In the genomic region with DNA sequence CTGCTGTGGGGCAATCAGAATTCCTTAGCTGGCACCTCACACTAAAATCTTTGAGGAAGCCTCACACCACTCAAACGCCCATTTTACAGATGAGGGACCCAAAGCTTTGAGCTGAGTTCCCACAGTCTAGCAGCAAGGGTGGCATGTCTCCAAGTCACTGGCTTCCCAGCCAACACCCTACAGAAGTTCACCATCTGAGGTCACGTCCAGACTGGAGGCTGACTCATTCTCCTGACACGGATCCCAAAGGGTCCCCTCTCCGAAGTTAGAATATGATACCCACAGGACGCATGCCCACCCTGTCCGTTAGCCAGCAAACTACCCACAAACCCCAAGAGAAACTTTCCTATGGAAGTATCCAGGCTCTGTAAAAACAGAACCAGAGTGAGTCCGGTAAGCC, we compare ENCODE assay signal across 17 mouse cellular contexts. TPM values are rescaled to one million over a fixed set of nuclear protein-coding genes. Genes with fewer than 3 reads are reported as not detected.
DNase-seq lines count a peak whose midpoint lies in the region; ATAC-seq and TF ChIP-seq lines count a peak whose summit lies in the region.
"Had no signal": no experiment of that assay in that cellular context is flagged by ENCODE, and none has a peak within 500 bp of the region (broad histone marks: within the 10 kb centered on the region; RNA-seq: fewer than 3 reads in every experiment).

No protein-coding gene starts in this region.

- ATAC-seq in lung, postnatal 0 days = peak; percentile 29; the same call in 1 of the 2 replicates
- ATAC-seq in embryonic facial prominence, embryonic 15.5 days (ENCODE audit: insufficient number of reproducible peaks, low FRiP score, low TSS enrichment, low read depth) = 0 out of 2 replicates have a peak, but pooled peaks have one; percentile 6
- ATAC-seq: inflammation-experienced regulatory T-cells, adult 6 months had no signal

- H3K4me3 ChIP-seq in lung, postnatal 0 days (ENCODE audit: low read depth, low read length) = no peak overlapping the region
- H3K4me3 ChIP-seq in embryonic facial prominence, embryonic 15.5 days (replicated peaks) = no peak overlapping the region
- H3K4me3 ChIP-seq in myocyte = no peak overlapping the region
- H3K4me3 ChIP-seq: hindbrain, embryonic 10.5 days; kidney, embryonic 15.5 days; liver, embryonic 13.5 days; midbrain, embryonic 12.5 days had no signal

- intact Hi-C loops in gastrocnemius, postnatal 14 days (cut with DNase I; ENCODE audit: low total_unique reads) = no loop called here

- no peak for TF ChIP-seq CTCF in lung, postnatal 0 days (IDR thresholded peaks at IDR 0.05)

- TF ChIP-seq POLR2A in myocyte (IDR thresholded peaks at IDR 0.05; ENCODE audit: insufficient read length, low read depth) = no peak

- no peak for TF ChIP-seq EP300 in lung, postnatal 0 days (IDR thresholded peaks at IDR 0.05)

- no peak overlapping the region for H3K9ac ChIP-seq in lung, postnatal 0 days (replicated peaks; ENCODE audit: low read depth)
- no peak overlapping the region for H3K9ac ChIP-seq in embryonic facial prominence, embryonic 15.5 days
- H3K9ac ChIP-seq: kidney, embryonic 15.5 days; liver, embryonic 13.5 days; midbrain, embryonic 12.5 days had no signal

- peaks cover 4% of the 10 kb centered on the region; the same call in 1 of the 2 replicates for H3K4me1 ChIP-seq in lung, postnatal 0 days (ENCODE audit: insufficient read depth, low read depth, low read length)
- peaks cover 66% of the 10 kb centered on the region for H3K4me1 ChIP-seq in embryonic facial prominence, embryonic 15.5 days

- H3K36me3 ChIP-seq in lung, postnatal 0 days (ENCODE audit: insufficient read depth, low read length) = no peaks in the 10 kb centered on the region
- no peaks in the 10 kb centered on the region for H3K36me3 ChIP-seq in embryonic facial prominence, embryonic 15.5 days
- no peaks in the 10 kb centered on the region for H3K36me3 ChIP-seq in myocyte (ENCODE audit: control insufficient read depth, insufficient read depth)
- H3K36me3 ChIP-seq: G1E; liver, embryonic 13.5 days; midbrain, embryonic 12.5 days had no signal

- 69% methylated on average over 7 of the region's 7 CpGs for WGBS in lung, postnatal 0 days
- 69% methylated on average over 7 of the region's 7 CpGs for WGBS in embryonic facial prominence, embryonic 15.5 days

- no peak overlapping the region for H3K4me2 ChIP-seq in lung, postnatal 0 days (replicated peaks; ENCODE audit: low read depth, low read length)
- no peak overlapping the region for H3K4me2 ChIP-seq in embryonic facial prominence, embryonic 15.5 days (replicated peaks)
- H3K4me2 ChIP-seq in myocyte (ENCODE audit: low read depth) = peak overlapping the region; percentile 76
- H3K4me2 ChIP-seq: kidney, embryonic 15.5 days; liver, embryonic 13.5 days; midbrain, embryonic 12.5 days had no signal

- no peak overlapping the region for H3ac ChIP-seq in myocyte (ENCODE audit: control insufficient read depth, insufficient read length)

- DNase-seq in gastrocnemius, postnatal 14 days = peak; percentile 36
- DNase-seq in gastrocnemius, adult 18-20 months (ENCODE audit: low spot score) = no peak
- DNase-seq in lung, postnatal 0 days (ENCODE audit: low spot score) = peak; percentile 37
- DNase-seq in lung, postnatal 25 days (ENCODE audit: low spot score) = no peak
- DNase-seq in thymus, postnatal 14 days = no peak
- no peak for DNase-seq in thymus, postnatal 0 days (ENCODE audit: low spot score)
- DNase-seq: adrenal gland, postnatal 14 days; cerebellum, adult 9-11 months; liver, embryonic 13.5 days had no signal

- peaks cover 26% of the 10 kb centered on the region for H3K79me2 ChIP-seq in myocyte (ENCODE audit: control insufficient read depth, insufficient read depth)

- H3K9me3 ChIP-seq in lung, postnatal 0 days (ENCODE audit: low read length) = no peaks in the 10 kb centered on the region
- no peaks in the 10 kb centered on the region for H3K9me3 ChIP-seq in embryonic facial prominence, embryonic 15.5 days (replicated peaks)
- H3K9me3 ChIP-seq: G1E; hindbrain, embryonic 10.5 days; kidney, embryonic 15.5 days; liver, embryonic 13.5 days; midbrain, embryonic 12.5 days had no signal

- H3K27ac ChIP-seq in lung, postnatal 0 days (ENCODE audit: low read length) = no peak overlapping the region
- 0 out of 2 replicates have a peak overlapping the region, but pooled peaks have one; percentile 63 for H3K27ac ChIP-seq in embryonic facial prominence, embryonic 15.5 days (replicated peaks)
- H3K27ac ChIP-seq: hindbrain, embryonic 10.5 days; liver, embryonic 13.5 days; macrophage; midbrain, embryonic 12.5 days had no signal

- H3K27me3 ChIP-seq in lung, postnatal 0 days (replicated peaks; ENCODE audit: insufficient read depth, low read length) = no peaks in the 10 kb centered on the region
- no peaks in the 10 kb centered on the region for H3K27me3 ChIP-seq in embryonic facial prominence, embryonic 15.5 days
- no peaks in the 10 kb centered on the region for H3K27me3 ChIP-seq in myocyte (ENCODE audit: control insufficient read depth, insufficient read depth, insufficient read length)
- H3K27me3 ChIP-seq: kidney, embryonic 15.5 days; liver, embryonic 13.5 days; midbrain, embryonic 12.5 days had no signal

TF ChIP-seq in myocyte, 11 proteins besides CTCF, POLR2A, EP300 and RAD21:
- TF ChIP-seq TCF12 (IDR thresholded peaks at IDR 0.05; ENCODE audit: insufficient read depth, poor library complexity, severe bottlenecking) (no peak), CEBPB (IDR thresholded peaks at IDR 0.05; ENCODE audit: insufficient read depth, poor library complexity, severe bottlenecking) (peak; percentile 29; the same call in 1 of the 2 replicates), MYOD1 (IDR thresholded peaks at IDR 0.05; ENCODE audit: control insufficient read depth in 1 of 3, insufficient read length in 2 of 3, low read depth in 2 of 3) (peak in 1 of 3 experiments; percentile 42), SRF (IDR thresholded peaks at IDR 0.05; ENCODE audit: control insufficient read depth, insufficient read length, low read depth) (peak; percentile 26), E2F4 (IDR thresholded peaks at IDR 0.05; ENCODE audit: insufficient read depth) (no peak), MYOG (IDR thresholded peaks at IDR 0.05; ENCODE audit: control insufficient read depth in 1 of 3, insufficient read depth in 1 of 3, insufficient read length in 2 of 3, low read depth in 2 of 3) (peak in 1 of 3 experiments; percentile 33), REST (IDR thresholded peaks at IDR 0.05; ENCODE audit: insufficient read depth, insufficient read length) (no peak), POLR2AphosphoS2 (IDR thresholded peaks at IDR 0.05; ENCODE audit: insufficient read length, low read depth) (no peak)

RNA-seq across cellular contexts. Expression of gene Elk3, which starts 39.1 kb away (rescaled TPM):
- total RNA-seq in gastrocnemius, postnatal 14 days (2021) = 10 to 100 TPM; 31.7 to 32.9 TPM
- total RNA-seq in gastrocnemius, adult 18-20 months (2021) = 10 to 100 TPM in 1 of 2 experiments, 1 to 10 TPM in 1; 7.2 to 11.4 TPM
- 56.0 and 61.5 TPM in 2 replicates for polyA plus RNA-seq in lung, postnatal 0 days (2015; fragmentation: Nextera tagmentation; extraction: Ambion mirVana)
- 31.5 and 31.9 TPM in 2 replicates for polyA plus RNA-seq in embryonic facial prominence, embryonic 15.5 days (2015; fragmentation: Nextera tagmentation; extraction: Ambion mirVana)
- polyA plus RNA-seq in myocyte (2012; fragmentation: generic; extraction: Trizol) = 28.4 TPM
- polyA plus RNA-seq in thymus, postnatal 0 days (2015; fragmentation: Nextera tagmentation; extraction: Ambion mirVana) = 18.2 and 19.1 TPM in 2 replicates
- polyA plus RNA-seq: G1E had no signal

Comparison
In these comparisons a context has a peak if more than half of its experiments do, and no peak if none do; other contexts are left out.
1. DNase-seq: peak in gastrocnemius, postnatal 14 days (single experiment) and lung, postnatal 0 days (single experiment); none in gastrocnemius, adult 18-20 months (single experiment), lung, postnatal 25 days (single experiment), thymus, postnatal 14 days (single experiment) and thymus, postnatal 0 days (single experiment).